8 mouse cellular contexts compared by ENCODE assay signal in genomic region chr7:100988092-100988491, GRCm38 (mm10). TPM values are rescaled to one million over a fixed set of nuclear protein-coding genes. Genes with fewer than 3 reads are reported as not detected.
DNase-seq lines count a peak whose midpoint lies in the region; ATAC-seq and TF ChIP-seq lines count a peak whose summit lies in the region.

No protein-coding gene starts in this region.

- no peak overlapping the region for H3K27ac ChIP-seq in embryonic facial prominence, embryonic 14.5 days (replicated peaks; ENCODE audit: low read depth, low read length)
- peak overlapping the region; percentile 40; the same call in 1 of the 2 replicates for H3K27ac ChIP-seq in heart, embryonic 15.5 days
- H3K27ac ChIP-seq in kidney, postnatal 0 days = no peak overlapping the region
- no peak overlapping the region for H3K27ac ChIP-seq in liver, postnatal 0 days (ENCODE audit: low read depth)
- H3K27ac ChIP-seq in neural tube, embryonic 15.5 days (replicated peaks) = no peak overlapping the region

- peak; percentile 46 for DNase-seq in CD4-positive helper T cell, adult 2 months (ENCODE audit: low read depth, low spot score)
- DNase-seq in adrenal gland, postnatal 14 days = peak; percentile 82
- peak; percentile 85 for DNase-seq in embryonic facial prominence, embryonic 14.5 days (ENCODE audit: low spot score)
- peak; percentile 94 for DNase-seq in kidney, postnatal 0 days (ENCODE audit: low spot score)
- DNase-seq in liver, postnatal 0 days = peak; percentile 80
- peak; percentile 26 for DNase-seq in thymus, postnatal 14 days

- H3K36me3 ChIP-seq in embryonic facial prominence, embryonic 14.5 days (ENCODE audit: control insufficient read depth, insufficient read depth, low read length) = no peaks in the 10 kb centered on the region
- no peaks in the 10 kb centered on the region for H3K36me3 ChIP-seq in heart, embryonic 15.5 days
- H3K36me3 ChIP-seq in kidney, postnatal 0 days (ENCODE audit: insufficient read depth, low read length) = no peaks in the 10 kb centered on the region
- no peaks in the 10 kb centered on the region for H3K36me3 ChIP-seq in liver, postnatal 0 days (replicated peaks; ENCODE audit: insufficient read depth, low read length)
- no peaks in the 10 kb centered on the region for H3K36me3 ChIP-seq in neural tube, embryonic 15.5 days

- TF ChIP-seq CTCF in kidney, postnatal 0 days (IDR thresholded peaks at IDR 0.05; ENCODE audit: low read depth) = peak; percentile 90
- TF ChIP-seq CTCF in liver, postnatal 0 days (IDR thresholded peaks at IDR 0.05; ENCODE audit: low read depth) = peak; percentile 85

- 9% methylated on average over 9 of the region's 9 CpGs for WGBS in embryonic facial prominence, embryonic 14.5 days
- WGBS in heart, embryonic 15.5 days = 8% methylated on average over 9 of the region's 9 CpGs
- 6% methylated on average over 9 of the region's 9 CpGs for WGBS in kidney, postnatal 0 days
- WGBS in liver, postnatal 0 days (ENCODE audit: insufficient replicate concordance) = 22% methylated on average over 9 of the region's 9 CpGs
- WGBS in neural tube, embryonic 15.5 days = 24% methylated on average over 9 of the region's 9 CpGs

- ATAC-seq in embryonic facial prominence, embryonic 14.5 days (ENCODE audit: low read depth) = peak; percentile 74
- ATAC-seq in heart, embryonic 15.5 days (replicated peaks; ENCODE audit: insufficient number of reproducible peaks, insufficient read depth, low FRiP score, low read depth) = peak; percentile 77
- ATAC-seq in kidney, postnatal 0 days (replicated peaks; ENCODE audit: low FRiP score, low read depth) = 0 out of 2 replicates have a peak, but pooled peaks have one; percentile 23
- ATAC-seq in liver, postnatal 0 days = peak; percentile 62
- ATAC-seq in neural tube, embryonic 15.5 days (ENCODE audit: low FRiP score) = peak; percentile 69; the same call in 1 of the 2 replicates

- no peak overlapping the region for H3K4me3 ChIP-seq in embryonic facial prominence, embryonic 14.5 days (ENCODE audit: low read depth, low read length)
- no peak overlapping the region for H3K4me3 ChIP-seq in heart, embryonic 15.5 days
- H3K4me3 ChIP-seq in kidney, postnatal 0 days (replicated peaks; ENCODE audit: low read depth, low read length) = no peak overlapping the region
- H3K4me3 ChIP-seq in liver, postnatal 0 days (ENCODE audit: low read depth, low read length) = no peak overlapping the region
- no peak overlapping the region for H3K4me3 ChIP-seq in neural tube, embryonic 15.5 days (replicated peaks)

- H3K27me3 ChIP-seq in embryonic facial prominence, embryonic 14.5 days (replicated peaks; ENCODE audit: control insufficient read depth, insufficient read depth, low read length) = no peaks in the 10 kb centered on the region
- 0 out of 2 replicates have a peak, but pooled peaks cover 2% of the 10 kb centered on the region for H3K27me3 ChIP-seq in heart, embryonic 15.5 days
- no peaks in the 10 kb centered on the region for H3K27me3 ChIP-seq in kidney, postnatal 0 days (ENCODE audit: insufficient read depth, low read length)
- no peaks in the 10 kb centered on the region for H3K27me3 ChIP-seq in liver, postnatal 0 days (ENCODE audit: insufficient read depth, low read length)
- H3K27me3 ChIP-seq in neural tube, embryonic 15.5 days (replicated peaks) = no peaks in the 10 kb centered on the region

- H3K9me3 ChIP-seq in embryonic facial prominence, embryonic 14.5 days (ENCODE audit: control insufficient read depth, low read length) = no peaks in the 10 kb centered on the region
- no peaks in the 10 kb centered on the region for H3K9me3 ChIP-seq in heart, embryonic 15.5 days (replicated peaks)
- no peaks in the 10 kb centered on the region for H3K9me3 ChIP-seq in kidney, postnatal 0 days (replicated peaks; ENCODE audit: low read length)
- no peaks in the 10 kb centered on the region for H3K9me3 ChIP-seq in liver, postnatal 0 days (ENCODE audit: low read length)
- no peaks in the 10 kb centered on the region for H3K9me3 ChIP-seq in neural tube, embryonic 15.5 days (replicated peaks)

- 0 out of 2 replicates have a peak overlapping the region, but pooled peaks have one; percentile 2 for H3K4me2 ChIP-seq in embryonic facial prominence, embryonic 14.5 days (ENCODE audit: low read depth, low read length)
- 0 out of 2 replicates have a peak overlapping the region, but pooled peaks have one; percentile 8 for H3K4me2 ChIP-seq in heart, embryonic 15.5 days
- no peak overlapping the region for H3K4me2 ChIP-seq in kidney, postnatal 0 days (ENCODE audit: low read length)
- H3K4me2 ChIP-seq in liver, postnatal 0 days (ENCODE audit: low read depth, low read length) = no peak overlapping the region
- no peak overlapping the region for H3K4me2 ChIP-seq in neural tube, embryonic 15.5 days

- H3K4me1 ChIP-seq in embryonic facial prominence, embryonic 14.5 days (ENCODE audit: control insufficient read depth, insufficient read depth, low read length) = 0 out of 2 replicates have a peak, but pooled peaks cover 7% of the 10 kb centered on the region
- H3K4me1 ChIP-seq in heart, embryonic 15.5 days (replicated peaks) = peaks cover 30% of the 10 kb centered on the region
- H3K4me1 ChIP-seq in kidney, postnatal 0 days (replicated peaks; ENCODE audit: insufficient read depth, low read length) = peaks cover 15% of the 10 kb centered on the region
- peaks cover 18% of the 10 kb centered on the region for H3K4me1 ChIP-seq in liver, postnatal 0 days (ENCODE audit: insufficient read depth)
- peaks cover 17% of the 10 kb centered on the region for H3K4me1 ChIP-seq in neural tube, embryonic 15.5 days

- TF ChIP-seq EP300 in liver, postnatal 0 days (IDR thresholded peaks at IDR 0.05; ENCODE audit: low read depth) = no peak

- no peak overlapping the region for H3K9ac ChIP-seq in embryonic facial prominence, embryonic 14.5 days (ENCODE audit: low read depth, low read length)
- H3K9ac ChIP-seq in heart, embryonic 15.5 days = no peak overlapping the region
- no peak overlapping the region for H3K9ac ChIP-seq in kidney, postnatal 0 days (ENCODE audit: low read depth, low read length)
- H3K9ac ChIP-seq in liver, postnatal 0 days (replicated peaks) = no peak overlapping the region
- no peak overlapping the region for H3K9ac ChIP-seq in neural tube, embryonic 15.5 days (replicated peaks)

RNA-seq across cellular contexts. Expression of gene P2ry6, which starts 13.6 kb away (rescaled TPM):
- total RNA-seq in adrenal gland, postnatal 14 days (2021) = 2.4 and 4.8 TPM in 2 replicates
- polyA plus RNA-seq in embryonic facial prominence, embryonic 14.5 days (2014; fragmentation: Nextera tagmentation; extraction: Ambion mirVana) = 6.9 and 7.3 TPM in 2 replicates
- polyA plus RNA-seq in heart, embryonic 15.5 days (2015; fragmentation: Nextera tagmentation; extraction: Ambion mirVana) = 3.8 and 6.8 TPM in 2 replicates
- 4.8 and 5.0 TPM in 2 replicates for polyA plus RNA-seq in kidney, postnatal 0 days (2015; fragmentation: Nextera tagmentation; extraction: Ambion mirVana)
- 5.3 and 6.0 TPM in 2 replicates for polyA plus RNA-seq in liver, postnatal 0 days (2015; fragmentation: Nextera tagmentation; extraction: Ambion mirVana)
- 4.1 and 4.6 TPM in 2 replicates for polyA plus RNA-seq in neural tube, embryonic 15.5 days (2015; fragmentation: Nextera tagmentation; extraction: Ambion mirVana)

RNA-seq across cellular contexts. Expression of gene P2ry2, which starts 24.6 kb away (rescaled TPM):
- total RNA-seq in adrenal gland, postnatal 14 days (2021) = 4.3 and 5.0 TPM in 2 replicates
- 2.0 and 2.3 TPM in 2 replicates for polyA plus RNA-seq in embryonic facial prominence, embryonic 14.5 days (2014; fragmentation: Nextera tagmentation; extraction: Ambion mirVana)
- 2.2 and 3.5 TPM in 2 replicates for polyA plus RNA-seq in heart, embryonic 15.5 days (2015; fragmentation: Nextera tagmentation; extraction: Ambion mirVana)
- polyA plus RNA-seq in kidney, postnatal 0 days (2015; fragmentation: Nextera tagmentation; extraction: Ambion mirVana) = 4.0 and 4.2 TPM in 2 replicates
- polyA plus RNA-seq in liver, postnatal 0 days (2015; fragmentation: Nextera tagmentation; extraction: Ambion mirVana) = 3.8 and 4.2 TPM in 2 replicates
- 0.81 and 1.5 TPM in 2 replicates for polyA plus RNA-seq in neural tube, embryonic 15.5 days (2015; fragmentation: Nextera tagmentation; extraction: Ambion mirVana)

RNA-seq across cellular contexts. Expression of gene Arhgef17, which starts 56.2 kb away (rescaled TPM):
- total RNA-seq in adrenal gland, postnatal 14 days (2021) = 43.9 and 47.2 TPM in 2 replicates
- 16.3 and 16.8 TPM in 2 replicates for polyA plus RNA-seq in embryonic facial prominence, embryonic 14.5 days (2014; fragmentation: Nextera tagmentation; extraction: Ambion mirVana)
- polyA plus RNA-seq in heart, embryonic 15.5 days (2015; fragmentation: Nextera tagmentation; extraction: Ambion mirVana) = 4.1 and 6.6 TPM in 2 replicates
- polyA plus RNA-seq in kidney, postnatal 0 days (2015; fragmentation: Nextera tagmentation; extraction: Ambion mirVana) = 7.8 and 8.1 TPM in 2 replicates
- 0.35 and 0.38 TPM in 2 replicates for polyA plus RNA-seq in liver, postnatal 0 days (2015; fragmentation: Nextera tagmentation; extraction: Ambion mirVana)
- polyA plus RNA-seq in neural tube, embryonic 15.5 days (2015; fragmentation: Nextera tagmentation; extraction: Ambion mirVana) = 12.2 and 12.9 TPM in 2 replicates

Comparison
In these comparisons a context has a peak if more than half of its experiments do, and no peak if none do; other contexts are left out.
1. DNase-seq: peak in every context shown above with its lines; median percentile 94 in kidney, postnatal 0 days; 85 in embryonic facial prominence, embryonic 14.5 days; 82 in adrenal gland, postnatal 14 days; 80 in liver, postnatal 0 days; 46 in CD4-positive helper T cell, adult 2 months; 26 in thymus, postnatal 14 days.
2. ATAC-seq: peak in every context shown above with its lines; median percentile 77 in heart, embryonic 15.5 days; 74 in embryonic facial prominence, embryonic 14.5 days; 69 in neural tube, embryonic 15.5 days; 62 in liver, postnatal 0 days; 23 in kidney, postnatal 0 days.
3. H3K4me2 ChIP-seq: peak in embryonic facial prominence, embryonic 14.5 days (single experiment) and heart, embryonic 15.5 days (single experiment); none in kidney, postnatal 0 days (single experiment), liver, postnatal 0 days (single experiment) and neural tube, embryonic 15.5 days (single experiment).